Mouse (Mus musculus) cerebellum, adult 2 months (tissue): ENCODE measurements around the gene Mrps24.

Experiments
- CTCF ChIP-seq: fragments of 200-500 bp; IDR thresholded peaks from 2 replicates; pipeline ENCODE4 v1.5.1; 2011; ENCODE audit warnings: low read depth, mild to moderate bottlenecking, control low read depth, low read length, moderate library complexity, borderline replicate concordance; ENCODE audit not compliant: insufficient read depth
- POLR2A ChIP-seq: fragments of 200-500 bp; IDR thresholded peaks from 2 replicates; pipeline ENCODE4 v1.6.1; 2011; ENCODE audit warnings: low read length, control low read depth, borderline replicate concordance; ENCODE audit not compliant: insufficient read depth

DNA sequence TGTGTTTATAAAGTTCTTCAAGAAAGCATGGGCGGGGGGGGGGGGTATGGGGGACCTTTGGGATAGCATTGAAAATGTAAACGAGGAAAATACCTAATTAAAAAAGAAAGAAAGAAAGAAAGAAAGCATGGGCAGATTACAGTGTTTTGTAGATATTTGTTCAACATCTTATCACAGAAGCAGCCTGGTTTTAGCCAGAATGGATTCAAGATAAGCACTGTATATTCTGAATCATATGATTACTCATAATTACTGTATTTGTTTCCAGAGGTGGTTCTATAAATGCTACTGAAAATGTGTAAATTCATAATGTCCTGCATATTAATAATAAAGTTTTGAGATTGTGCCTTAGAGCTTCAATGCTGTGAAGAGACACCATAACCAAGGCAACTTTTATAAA, 14.2 kb downstream of the Mrps24 start:
- TF ChIP-seq CTCF: no peak
- no peak for TF ChIP-seq POLR2A
